Mouse (Mus musculus) CH12.LX (cell line): ENCODE data around the gene Papss1.

Experiments
- CHD1 ChIP-seq: IDR thresholded peaks from 2 replicates; pipeline ENCODE4 v1.6.1; 2012; ENCODE audit warnings: low read depth, low read length, improper control_type of control experiment, inconsistent platforms
- CTCF ChIP-seq, 2 experiments: IDR thresholded peaks in 1 of 2; conservative IDR thresholded peaks in 1 of 2; 2 replicates each; pipeline ENCODE4 v1.5.1; 2011 to 2012; ENCODE audit warnings: low read depth in 2 of 2, low read length in 2 of 2, improper control_type of control experiment in 1 of 2, inconsistent platforms in 1 of 2, mild to moderate bottlenecking in 1 of 2, moderate library complexity in 1 of 2
- HCFC1 ChIP-seq: IDR thresholded peaks from 2 replicates; pipeline ENCODE4 v1.6.1; 2012; ENCODE audit warnings: low read depth, mild to moderate bottlenecking, inconsistent platforms, low read length, improper control_type of control experiment
- KAT2A ChIP-seq: IDR thresholded peaks from 2 replicates; pipeline ENCODE4 v1.6.1; 2012; ENCODE audit warnings: low read length, improper control_type of control experiment, inconsistent platforms; ENCODE audit not compliant: insufficient replicate concordance
- MEF2A ChIP-seq: IDR thresholded peaks from 2 replicates; pipeline ENCODE4 v1.6.1; 2014; ENCODE audit warnings: low read depth, mild to moderate bottlenecking, inconsistent platforms, low read length, improper control_type of control experiment, borderline replicate concordance
- MXI1 ChIP-seq: IDR thresholded peaks from 2 replicates; pipeline ENCODE4 v1.6.1; 2011; ENCODE audit warnings: mild to moderate bottlenecking, low read depth, low read length, improper control_type of control experiment
- POLR2A ChIP-seq: IDR thresholded peaks from 2 replicates; pipeline ENCODE4 v1.6.1; 2011; ENCODE audit warnings: low read depth, mild to moderate bottlenecking, improper control_type of control experiment, low read length
- RCOR1 ChIP-seq: conservative IDR thresholded peaks from 2 replicates; pipeline ENCODE4 v1.6.1; 2012; ENCODE audit warnings: low read depth, mild to moderate bottlenecking, inconsistent platforms, low read length, improper control_type of control experiment
- SIN3A ChIP-seq: IDR thresholded peaks from 2 replicates; pipeline ENCODE4 v1.6.1; 2012; ENCODE audit warnings: low read length, improper control_type of control experiment, inconsistent platforms
- SMC3 ChIP-seq: IDR thresholded peaks from 2 replicates; pipeline ENCODE4 v1.6.1; 2011; ENCODE audit warnings: low read depth, low read length, improper control_type of control experiment
- TBP ChIP-seq: conservative IDR thresholded peaks from 2 replicates; pipeline ENCODE4 v1.6.1; 2011; ENCODE audit warnings: low read depth, low read length, improper control_type of control experiment
- USF1 ChIP-seq: IDR thresholded peaks from 2 replicates; pipeline ENCODE4 v1.6.1; 2014; ENCODE audit warnings: low read depth, mild to moderate bottlenecking, inconsistent platforms, low read length, improper control_type of control experiment
- ZMIZ1 ChIP-seq: IDR thresholded peaks from 2 replicates; pipeline ENCODE4 v1.6.1; 2012; ENCODE audit warnings: low read depth, mild to moderate bottlenecking, inconsistent platforms, low read length, improper control_type of control experiment
- ZNF384 ChIP-seq: IDR thresholded peaks from 2 replicates; pipeline ENCODE4 v1.6.1; 2012; ENCODE audit warnings: low read depth, low read length, improper control_type of control experiment, inconsistent platforms

DNA sequence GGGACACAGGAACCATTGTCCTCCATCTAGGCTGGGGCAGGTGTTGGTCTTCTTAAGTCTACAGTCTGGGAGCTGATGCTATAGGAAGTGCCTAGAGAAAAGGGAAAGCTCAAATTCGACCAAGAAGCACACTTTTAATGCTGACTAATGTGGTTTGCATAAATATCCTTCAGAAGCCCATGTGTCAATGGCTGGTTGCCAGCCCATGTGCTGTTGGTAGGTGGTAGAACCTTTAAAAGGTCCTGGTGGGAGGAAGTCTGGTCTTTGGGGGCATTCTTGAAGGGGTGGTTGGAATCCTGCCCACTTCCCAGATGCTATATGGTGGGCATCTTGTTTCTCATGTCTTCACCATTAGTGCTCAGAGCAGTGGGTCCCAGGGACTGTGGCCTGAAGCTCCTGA, 5.9 kb downstream of the Papss1 start:
- TF ChIP-seq SIN3A (no peak), KAT2A (no peak), TBP (no peak), HCFC1 (no peak), POLR2A (no peak), MXI1 (no peak), CTCF (conservative IDR thresholded peaks at IDR 0.05 in 1 of 2, IDR thresholded peaks at IDR 0.05 in 1 of 2; ENCODE audit: low read depth in 2 of 2, low read length in 2 of 2) (no peak), USF1 (no peak), MEF2A (no peak), CHD1 (no peak), ZNF384 (no peak), ZMIZ1 (no peak), RCOR1 (no peak), SMC3 (no peak)
